Mouse (Mus musculus) v-Abl transformed pro-B cells (cell line): ENCODE measurements at regions not wholly inside any gene's neighbourhood (a gene's known extent, or its start where the extent isn't known, plus 50 kb on each side); places are given as distances from the start of the nearest gene placed in this dataset.
"Not testable (repeated sequence)": the region's sequence is repeated elsewhere in the genome, so short reads cannot be mapped to it uniquely, and the experiment has no call there.

Experiments
- in situ Hi-C, 2 experiments: fragments of 400-800 bp; cut with MboI; formaldehyde crosslinking; loops; one replicate each; pipeline ENCODE4 v1.15.1; 2025; ENCODE audit not compliant: unreplicated experiment in 2 of 2

DNA sequence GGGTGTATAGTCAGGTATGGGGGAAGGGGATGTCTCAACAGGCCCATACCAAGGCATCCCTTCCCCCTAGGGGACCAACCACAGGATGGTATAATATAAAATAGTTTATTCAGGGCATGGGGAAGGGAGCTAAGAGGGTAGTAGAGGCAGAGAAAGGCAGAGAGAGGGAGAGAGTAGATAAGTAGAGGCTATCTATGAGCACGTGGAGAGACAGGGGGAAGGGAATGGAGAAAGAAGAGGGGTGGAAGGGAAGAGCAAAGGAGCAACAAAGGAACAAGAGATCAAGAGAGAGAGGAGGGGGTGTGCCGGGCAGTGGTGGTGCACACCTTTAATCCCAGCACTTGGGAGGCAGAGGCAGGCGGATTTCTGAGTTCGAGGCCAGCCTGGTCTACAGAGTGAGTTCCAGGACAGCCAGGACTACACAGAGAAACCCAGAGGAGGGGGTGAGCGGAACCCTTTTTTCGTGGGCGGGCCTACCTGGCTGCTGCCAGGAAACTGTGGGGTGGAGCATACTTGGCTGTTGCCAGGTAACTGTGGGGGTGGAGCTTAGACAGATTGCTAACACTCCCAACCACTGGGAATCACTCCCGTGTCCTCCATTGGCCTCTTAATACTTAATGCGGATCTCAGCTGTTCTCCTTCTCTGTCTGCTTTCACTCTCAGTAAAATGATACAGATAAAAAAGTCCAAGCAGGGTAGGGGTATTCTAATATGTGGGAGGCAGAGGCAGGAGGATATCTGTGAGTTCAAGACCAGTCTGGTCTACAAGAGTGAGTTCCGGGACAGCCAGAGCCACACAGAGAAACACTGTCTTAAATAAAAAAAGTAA is 79.3 kb upstream of the Med13l start:
- in situ Hi-C loops = loop anchor here (5.0 to 10.0 kb wide), 2 partner anchors 76 to 254 kb away; no protein-coding TSS in a partner anchor

DNA sequence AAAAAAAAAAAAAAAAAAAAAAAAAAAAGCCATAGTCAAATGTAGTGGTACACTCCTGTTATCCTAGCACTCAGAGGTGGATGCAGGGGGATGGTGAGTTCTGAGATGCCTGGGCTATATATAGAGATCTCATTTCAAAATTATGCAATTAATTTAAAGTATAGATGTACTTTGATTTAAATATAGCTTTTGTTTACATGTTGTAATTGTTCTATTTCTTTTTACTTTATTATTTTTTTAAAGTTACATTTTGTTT is 78.8 kb upstream of the Med13l start:
- in situ Hi-C loops = loop anchor here (5.0 to 10.0 kb wide), 2 partner anchors 76 to 253 kb away; no protein-coding TSS in a partner anchor

DNA sequence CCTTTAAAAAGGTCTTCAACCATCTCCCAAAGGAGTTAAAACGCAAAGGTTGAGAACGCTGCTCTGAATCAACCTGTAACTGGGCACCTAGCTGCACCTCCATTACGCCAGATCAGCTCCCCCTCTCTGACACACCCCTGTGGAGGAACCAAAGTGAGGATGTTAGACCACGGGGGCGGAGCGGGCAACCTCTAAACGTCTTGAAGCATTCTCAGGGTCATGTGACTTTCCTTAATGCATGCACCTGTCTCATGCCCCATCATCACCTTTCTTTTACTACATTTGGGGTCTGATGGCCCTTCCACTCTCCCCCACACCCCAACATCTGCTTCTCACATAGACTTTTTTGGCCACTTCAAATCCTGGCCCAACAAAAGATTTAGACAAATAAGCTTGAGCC is 77.9 kb upstream of the Med13l start:
- in situ Hi-C loops = loop anchor here (5.0 to 10.0 kb wide), 2 partner anchors 75 to 252 kb away; no protein-coding TSS in a partner anchor

DNA sequence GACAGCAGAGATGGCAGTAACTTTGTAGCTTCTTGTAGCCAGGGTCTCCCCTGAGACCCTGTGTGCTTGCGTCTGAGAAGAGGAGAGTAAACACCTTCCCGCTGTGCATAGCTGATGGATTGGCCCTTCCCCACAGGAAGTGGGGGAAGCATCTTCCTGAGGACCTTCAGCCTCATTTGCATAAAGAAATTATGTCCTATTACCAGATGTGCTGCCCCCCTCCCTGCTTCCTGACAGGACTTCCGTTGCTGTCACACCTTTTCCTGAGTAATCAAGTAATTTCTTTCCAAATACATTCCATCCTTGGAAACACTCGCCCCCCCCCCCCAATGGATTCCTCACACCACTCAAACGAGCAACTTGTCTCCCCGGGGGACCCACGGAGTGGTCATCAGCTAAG is 77.5 kb upstream of the Med13l start:
- in situ Hi-C loops = loop anchor here (5.0 to 10.0 kb wide), 2 partner anchors 74 to 252 kb away; no protein-coding TSS in a partner anchor

DNA sequence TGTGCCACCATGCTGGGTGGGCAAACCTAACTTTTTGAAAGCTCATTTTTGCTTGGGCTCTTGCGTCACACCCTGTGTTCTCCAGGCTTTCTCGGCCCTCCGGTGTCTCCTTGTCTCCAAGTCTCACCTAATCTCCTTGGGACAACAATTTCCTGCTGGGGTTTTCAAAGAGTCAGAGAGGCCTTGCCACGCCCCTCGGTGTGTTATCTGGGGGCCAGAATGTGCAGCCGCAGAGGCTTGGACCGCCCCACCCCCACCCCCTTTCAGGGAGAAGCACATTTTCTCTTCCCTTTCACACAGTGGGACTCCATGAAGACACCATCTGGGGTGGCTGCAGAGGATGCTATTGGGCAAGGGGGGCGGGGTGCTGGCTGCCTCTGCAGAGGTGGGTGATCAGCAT is 76.9 kb upstream of the Med13l start:
- in situ Hi-C loops = loop anchor here (5.0 to 10.0 kb wide), 2 partner anchors 74 to 251 kb away; no protein-coding TSS in a partner anchor

DNA sequence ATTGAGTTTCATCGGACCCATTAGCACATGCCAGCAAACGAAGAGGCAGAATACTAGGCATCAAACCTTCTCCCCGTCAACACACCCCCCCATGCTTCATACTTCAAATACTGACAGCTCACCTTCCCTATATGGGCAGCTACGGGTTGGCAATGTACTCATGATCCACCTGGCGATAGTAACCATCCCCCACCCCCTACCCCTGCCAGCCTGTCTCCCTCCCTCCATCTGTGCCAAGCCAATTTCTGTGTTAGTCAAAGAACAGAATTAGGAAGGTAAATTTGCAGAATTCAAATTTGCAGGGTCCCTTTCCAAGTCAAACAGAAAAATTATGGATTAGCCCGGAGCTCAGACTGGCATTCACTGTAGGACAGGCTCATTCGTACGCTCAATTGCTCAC is 75.3 kb upstream of the Med13l start:
- in situ Hi-C loops = loop anchor here in 1 of 2 experiments (10.0 kb wide), 1 partner anchor 250 kb away; no protein-coding TSS in a partner anchor

DNA sequence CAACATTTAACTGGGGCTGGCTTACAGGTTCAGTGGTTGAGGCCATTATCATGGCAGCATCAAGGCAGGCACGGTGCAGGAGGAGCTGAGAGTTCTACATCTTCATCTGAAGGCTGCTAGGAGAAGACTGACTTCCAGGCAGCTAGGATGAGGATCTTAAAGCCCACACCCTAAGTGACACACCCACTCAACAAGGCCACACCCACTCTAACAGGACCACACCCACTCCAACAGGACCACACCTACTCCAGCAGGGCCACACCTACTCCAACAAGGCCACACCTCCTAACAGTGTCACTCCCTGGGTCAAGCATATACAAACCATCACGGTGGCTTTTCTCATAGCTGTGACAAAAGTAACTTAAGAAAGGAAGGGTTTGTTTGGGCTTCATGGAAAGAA is 68.0 kb upstream of the Med13l start:
- in situ Hi-C loops = not testable (repeated sequence)

DNA sequence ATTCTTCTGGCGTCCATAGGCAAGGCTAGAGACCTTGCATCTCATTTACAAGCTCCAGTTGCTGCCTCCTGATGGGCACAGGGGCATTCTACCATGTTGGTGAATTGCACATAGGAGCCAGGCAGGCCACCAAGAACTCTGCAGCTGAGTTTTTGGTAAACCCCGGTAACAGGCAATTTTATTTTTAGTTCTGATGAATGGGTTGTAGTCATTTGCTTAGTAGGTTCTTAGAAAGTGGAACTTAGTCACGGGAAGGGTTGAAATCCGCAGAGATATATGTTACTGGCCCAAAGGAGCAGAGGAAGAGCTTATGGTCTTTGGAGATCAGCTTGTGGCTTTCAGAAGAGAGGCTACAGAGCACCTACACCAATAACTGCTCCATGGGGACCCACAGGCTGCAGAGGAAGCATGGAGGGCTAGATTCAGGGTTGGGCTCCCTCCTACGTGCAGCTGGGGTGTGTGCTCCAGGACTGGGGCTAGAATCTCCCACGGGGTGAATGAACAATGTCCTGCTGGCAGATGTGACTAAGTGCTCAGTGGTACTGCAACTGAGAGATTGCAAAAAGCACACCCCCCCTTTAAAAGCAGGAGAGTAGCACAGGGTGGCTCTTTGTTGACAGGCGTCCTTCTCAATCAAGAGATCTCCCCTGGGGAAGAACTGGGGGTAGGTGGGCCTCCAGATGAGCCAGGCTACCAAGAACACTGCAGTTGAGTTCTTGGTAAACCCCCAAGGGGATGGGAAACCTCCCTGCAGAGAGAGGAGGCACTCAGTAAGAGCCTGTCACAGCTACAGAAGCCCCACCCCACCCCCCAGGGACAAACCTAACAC is 65.6 kb upstream of the Med13l start:
- in situ Hi-C loops = no loop called here

DNA sequence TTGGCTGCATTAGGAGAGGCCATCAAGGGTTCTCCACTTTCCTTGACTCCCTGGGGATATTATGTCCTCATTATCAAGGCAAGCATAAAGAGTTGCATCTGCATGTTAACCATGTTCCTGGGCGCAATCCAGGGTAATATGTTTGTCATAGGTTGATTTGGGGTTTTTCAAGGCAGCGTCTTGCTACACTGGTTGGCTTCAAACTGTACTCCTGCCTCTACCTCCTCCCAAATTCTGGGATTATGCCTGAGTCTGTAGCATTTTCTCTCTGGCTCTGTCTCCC is 65.1 kb upstream of the Med13l start:
- in situ Hi-C loops = no loop called here

DNA sequence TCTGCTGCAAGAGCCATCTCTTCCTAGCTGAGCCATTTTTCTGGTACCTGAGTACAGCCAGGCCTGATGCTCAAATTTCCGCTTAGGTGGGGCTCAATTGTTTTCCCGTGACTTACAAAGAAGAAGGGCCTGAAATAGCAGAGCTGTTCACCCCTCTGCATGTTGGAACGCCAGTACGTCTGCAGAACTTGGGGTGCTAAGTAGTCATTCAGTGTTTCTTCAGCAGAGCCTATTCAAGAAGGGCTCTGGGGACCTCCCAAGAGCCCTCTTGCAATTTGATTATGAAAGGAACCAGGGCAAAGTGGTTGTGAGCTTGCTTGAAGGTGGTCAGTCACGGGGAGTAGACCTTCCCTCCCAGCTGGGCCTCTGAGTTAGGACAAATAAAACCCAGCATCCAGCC is 58.9 kb upstream of the Med13l start:
- in situ Hi-C loops = loop anchor here in 1 of 2 experiments (5.0 kb wide), 1 partner anchor 51 kb away; no protein-coding TSS in a partner anchor

DNA sequence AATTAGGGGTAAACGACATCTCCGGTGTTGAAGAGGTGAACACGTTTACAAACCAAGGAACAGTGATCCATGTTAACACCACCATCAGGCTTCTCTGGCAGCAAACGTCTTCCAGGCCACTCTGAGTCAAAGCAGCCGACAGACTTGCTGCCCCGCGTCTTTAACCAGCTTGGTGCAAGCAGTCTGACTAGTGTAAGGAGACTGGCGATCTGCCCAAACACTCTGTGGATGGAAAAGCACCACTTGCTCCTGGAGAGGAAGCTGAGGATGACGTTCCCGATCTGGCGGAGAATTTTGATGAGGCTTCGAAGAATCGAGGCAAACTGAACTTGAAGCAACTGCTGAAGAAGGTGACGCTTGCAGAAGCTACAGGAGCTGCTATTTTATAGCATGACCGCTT is 57.5 kb upstream of the Med13l start:
- in situ Hi-C loops = loop anchor here in 1 of 2 experiments (5.0 kb wide), 1 partner anchor 49 kb away; no protein-coding TSS in a partner anchor

DNA sequence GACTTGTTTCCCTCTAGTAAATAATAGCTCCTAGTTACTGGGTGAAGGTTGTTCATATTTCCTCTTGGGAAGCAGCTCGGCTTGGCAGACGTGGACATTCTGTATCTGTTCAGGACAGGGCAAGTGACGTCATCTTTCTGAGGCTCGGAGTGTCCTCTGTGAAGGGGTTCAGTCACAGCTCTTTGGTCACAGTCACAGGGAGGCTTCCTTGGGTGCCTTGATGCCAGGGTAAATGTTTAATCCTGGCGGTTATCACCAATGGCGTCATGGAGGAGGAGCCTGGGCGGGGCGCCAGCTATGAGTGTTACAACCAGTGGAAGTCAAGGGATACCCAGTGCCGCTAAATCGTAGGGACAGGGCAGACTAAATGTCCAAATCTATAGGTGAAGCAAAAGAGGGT is 56.3 kb upstream of the Med13l start:
- in situ Hi-C loops = loop anchor here in 1 of 2 experiments (5.0 kb wide), 1 partner anchor 48 kb away; no protein-coding TSS in a partner anchor

DNA sequence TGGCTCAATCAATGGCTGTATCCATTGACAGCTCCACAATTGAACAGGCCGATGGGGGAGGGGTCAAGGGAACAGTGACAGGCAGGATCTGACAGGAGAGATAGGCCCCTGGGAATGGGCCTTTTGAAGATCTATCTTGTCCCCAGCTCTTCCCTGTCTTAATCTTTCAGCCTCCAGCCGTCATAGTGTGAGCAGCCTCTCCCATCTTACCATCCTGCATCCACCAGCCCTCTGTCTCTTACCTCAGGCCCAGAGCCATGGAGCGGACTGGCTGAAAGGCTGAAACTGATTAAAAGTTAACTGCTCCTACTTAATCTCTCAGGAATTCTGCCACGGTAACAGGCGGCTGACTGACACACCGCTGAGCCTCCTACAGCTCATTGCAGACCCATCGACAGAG is 55.6 kb upstream of the Med13l start:
- in situ Hi-C loops = loop anchor here in 1 of 2 experiments (5.0 kb wide), 1 partner anchor 47 kb away; no protein-coding TSS in a partner anchor

DNA sequence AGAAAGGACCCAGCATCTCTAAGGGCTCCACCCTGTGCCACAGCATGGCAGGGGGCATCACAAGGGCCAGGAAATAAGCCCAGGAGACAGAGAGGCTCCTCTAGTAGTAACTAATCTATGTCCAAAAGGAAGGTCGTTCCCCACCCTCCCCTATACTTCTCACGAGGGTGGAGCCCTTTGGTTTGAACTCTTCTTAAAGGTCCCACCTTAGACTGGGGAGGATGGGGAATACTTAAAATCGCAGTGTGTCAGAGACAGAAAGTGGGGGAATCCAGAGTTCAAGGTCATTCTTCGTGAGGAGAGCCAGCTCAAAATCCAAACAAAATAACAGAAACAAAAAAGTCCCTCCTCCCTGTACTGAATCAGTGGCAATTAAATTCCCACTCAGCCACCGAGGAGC is 50.6 kb upstream of the Med13l start:
- in situ Hi-C loops = no loop called here
